Mouse (Mus musculus): ENCODE results near the gene Colgalt1.

DNA sequence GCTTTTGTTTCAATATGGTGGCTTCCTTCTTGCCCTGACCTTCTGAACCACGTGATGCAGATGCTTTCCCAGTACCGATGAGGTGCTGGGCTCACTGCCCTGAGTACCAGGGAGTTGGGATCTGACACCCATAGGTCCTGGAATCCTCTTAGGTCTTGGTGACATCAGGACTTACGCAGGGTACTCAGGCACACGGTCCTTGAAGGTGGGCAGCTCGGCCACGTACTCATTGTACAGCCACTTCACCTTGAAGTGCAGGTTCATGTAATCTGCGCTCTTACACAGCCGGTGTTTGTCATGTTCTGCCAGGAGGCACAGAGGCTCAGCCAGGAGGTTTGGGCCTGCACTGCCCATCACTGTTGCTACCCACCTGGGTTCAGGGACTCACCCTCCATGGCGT is 34.7 kb downstream of the Colgalt1 start:
- TF ChIP-seq CTCF (IDR thresholded peaks at IDR 0.05; ENCODE audit: control insufficient read depth, insufficient read depth, insufficient replicate concordance, low read depth, low read length): no peak
- no peak for TF ChIP-seq POLR2A (IDR thresholded peaks at IDR 0.05; ENCODE audit: control insufficient read depth, low read depth, low read length)

All from testis, adult 2 months (tissue).